Mouse (Mus musculus): Measurements from ENCODE around the gene Usp37.

GRCm38 (mm10) chr1:74569739-74570719, 25.9 kb upstream of the Usp37 start:
- no peak for TF ChIP-seq CTCF (IDR thresholded peaks at IDR 0.05; ENCODE audit: extremely low read depth, insufficient read length, insufficient replicate concordance, low read depth, low read length)
- no peak for TF ChIP-seq POLR2A (IDR thresholded peaks at IDR 0.05; ENCODE audit: low read depth, low read length)
